Mouse (Mus musculus) forebrain, embryonic 11.5 days (tissue): ENCODE data around the gene Pdgfc. TPM values are rescaled to one million over a fixed set of nuclear protein-coding genes. Genes with fewer than 3 reads are reported as not detected.

Experiments used
- ATAC-seq: fragments of 200-750 bp; cut with Nextera tagmentation; replicated peaks from 2 replicates; pipeline ENCODE4 v1.8.0; 2017; ENCODE audit warnings: moderate TSS enrichment; ENCODE audit not compliant: low FRiP score
- DNase-seq: peaks from one replicate; pipeline ENCODE4 v3.0.0-alpha.2; 2017; ENCODE audit warnings: low spot score
- H3K27ac ChIP-seq: fragments of 300-500 bp; sonication (generic); 2 replicates; pipeline ENCODE4 v1.5.1; 2014; ENCODE audit warnings: low read depth, low read length
- H3K27me3 ChIP-seq: fragments of 300-500 bp; sonication (generic); 2 replicates; pipeline ENCODE4 v1.6.1; 2014; ENCODE audit warnings: mild to moderate bottlenecking, low read length, mixed read lengths; ENCODE audit not compliant: control insufficient read depth, insufficient read depth
- H3K36me3 ChIP-seq: fragments of 300-500 bp; sonication (generic); 2 replicates; pipeline ENCODE4 v1.6.1; 2014; ENCODE audit warnings: mild to moderate bottlenecking, low read length, moderate library complexity, mixed read lengths; ENCODE audit not compliant: control insufficient read depth, insufficient read depth
- H3K4me1 ChIP-seq: fragments of 300-500 bp; sonication (generic); replicated peaks from 2 replicates; pipeline ENCODE4 v1.6.1; 2014; ENCODE audit warnings: low read length, mixed read lengths; ENCODE audit not compliant: control insufficient read depth, insufficient read depth
- H3K4me2 ChIP-seq: fragments of 300-500 bp; sonication (generic); 2 replicates; pipeline ENCODE4 v1.6.1; 2014; ENCODE audit warnings: low read depth, mild to moderate bottlenecking, low read length, moderate library complexity, mixed read lengths; ENCODE audit not compliant: severe bottlenecking
- H3K4me3 ChIP-seq: fragments of 300-500 bp; sonication (generic); 2 replicates; pipeline ENCODE4 v1.5.1; 2014; ENCODE audit warnings: low read depth, low read length
- H3K9ac ChIP-seq: fragments of 300-500 bp; sonication (generic); 2 replicates; pipeline ENCODE4 v1.6.1; 2014; ENCODE audit warnings: low read length
- H3K9me3 ChIP-seq: fragments of 300-500 bp; sonication (generic); 2 replicates; pipeline ENCODE4 v1.6.1; 2016; ENCODE audit warnings: low read length, mixed read lengths; ENCODE audit not compliant: control insufficient read depth
- WGBS: fragments of 180-500 bp; shearing (Covaris S2); extraction: QIAGEN DNeasy Blood & Tissue Kit; methylation state at CpG from one replicate; pipeline ENCODE4 v1.1.7; 2014; 5-methylcytosine and 5-hydroxymethylcytosine counted together
- polyA plus RNA-seq: library from polyadenylated mRNA; unstranded; fragments of >200 nt; fragmentation: Nextera tagmentation; extraction: Ambion mirVana; gene quantifications from 2 replicates; pipeline ENCODE4 v1.2.1, GENCODE M21; 2014

Pdgfc gene
- polyA plus RNA-seq, 1 experiment from 2014 or later: 12.6 TPM

DNA sequence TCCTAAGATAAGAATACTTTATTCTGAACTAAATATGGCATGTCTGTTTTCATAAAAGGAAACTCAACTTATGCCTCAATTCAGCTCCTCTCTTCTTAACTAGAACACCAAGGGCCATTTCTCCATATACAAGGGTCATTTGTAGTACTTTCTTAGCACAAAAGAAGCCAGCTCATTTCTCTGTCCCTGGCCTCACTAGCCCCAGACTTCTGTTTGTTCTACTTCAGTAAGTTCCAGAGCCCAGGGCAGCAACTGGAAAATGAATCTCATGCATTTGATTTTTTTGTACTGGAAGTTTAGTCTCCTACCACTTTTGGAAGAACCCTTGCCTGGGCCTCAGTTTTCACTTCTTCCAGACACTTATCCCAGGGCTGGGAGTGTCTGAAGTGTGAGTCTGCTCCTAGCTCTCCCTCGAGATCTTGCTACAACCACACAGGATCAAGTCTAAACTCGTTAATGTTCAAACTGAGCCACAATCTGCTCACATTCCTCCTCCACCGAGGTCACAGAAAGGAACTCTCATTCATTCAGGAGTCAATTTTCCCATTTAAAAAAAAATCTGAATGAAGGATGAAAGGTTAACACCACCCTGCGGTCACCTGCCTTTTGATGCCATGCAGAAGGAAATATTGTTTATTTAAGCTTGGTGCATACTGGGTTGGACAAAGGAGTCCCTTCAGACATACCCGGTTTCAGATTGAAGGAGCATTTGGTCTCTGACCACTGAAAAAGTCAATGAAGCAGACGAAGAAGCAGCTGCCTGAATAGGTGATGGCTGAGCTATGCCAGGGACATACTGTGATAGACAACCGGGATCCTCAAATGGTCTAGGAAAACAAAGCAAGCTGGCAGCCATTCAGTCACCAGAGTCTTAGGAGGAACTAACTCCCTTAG lies 206.7 kb downstream of the Pdgfc start:
- WGBS: 20% methylated on average over 7 of the region's 7 CpGs
- ATAC-seq (no peak), DNase-seq (no peak)
- Histone ChIP-seq H3K4me2 (no peak overlapping the region), H3K9ac (no peak overlapping the region), H3K4me1 (no peaks in the 10 kb centered on the region), H3K4me3 (no peak overlapping the region), H3K9me3 (no peaks in the 10 kb centered on the region), H3K36me3 (no peaks in the 10 kb centered on the region), H3K27me3 (no peaks in the 10 kb centered on the region), H3K27ac (no peak overlapping the region)

DNA sequence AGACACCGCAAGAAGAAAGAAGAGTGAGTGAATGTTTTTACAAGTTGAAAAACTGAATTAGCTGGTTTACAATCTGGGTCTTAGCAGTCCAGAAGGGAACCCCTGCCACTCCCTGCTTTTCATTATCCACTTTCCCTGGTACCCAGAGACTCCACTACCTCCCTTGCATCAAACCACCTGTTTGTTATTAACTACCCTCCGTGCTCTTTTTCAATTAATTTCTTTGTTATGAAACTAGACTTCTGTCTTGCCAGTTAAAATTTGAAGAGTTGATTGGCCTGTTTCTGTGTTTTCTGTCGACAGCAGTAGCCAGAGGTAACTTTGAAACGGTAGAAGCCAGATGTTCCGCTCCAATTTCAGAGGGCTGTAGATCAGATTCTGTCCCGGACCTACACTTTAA lies 207.4 kb downstream of the Pdgfc start:
- no peak for DNase-seq
- Histone ChIP-seq H3K36me3 (no peaks in the 10 kb centered on the region), H3K27ac (no peak overlapping the region), H3K4me3 (no peak overlapping the region), H3K4me1 (no peaks in the 10 kb centered on the region), H3K4me2 (no peak overlapping the region), H3K27me3 (no peaks in the 10 kb centered on the region), H3K9ac (no peak overlapping the region), H3K9me3 (no peaks in the 10 kb centered on the region)
- ATAC-seq: no peak
- 67% methylated on average over 6 of the region's 6 CpGs for WGBS

DNA sequence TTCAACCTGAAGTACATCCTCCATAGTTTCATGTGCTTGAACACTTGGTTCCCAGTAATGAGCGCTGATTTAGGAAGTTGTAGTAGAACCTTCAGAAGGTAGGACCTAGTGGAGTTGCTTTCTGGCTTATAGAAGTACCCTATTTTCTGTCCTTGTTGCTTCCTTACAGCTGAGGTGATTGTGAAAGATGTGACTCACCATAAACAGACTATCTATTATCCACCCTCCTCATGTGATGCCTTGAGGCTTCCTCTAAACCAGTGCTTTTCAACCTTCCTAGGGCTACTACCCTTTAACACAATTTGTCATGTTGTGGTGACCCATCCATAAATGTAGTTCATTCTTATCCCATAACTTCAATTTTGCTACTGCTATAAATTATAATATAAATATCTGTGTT lies 226.6 kb downstream of the Pdgfc start:
- Histone ChIP-seq H3K4me1 (no peaks in the 10 kb centered on the region), H3K9ac (no peak overlapping the region), H3K27ac (no peak overlapping the region), H3K27me3 (no peaks in the 10 kb centered on the region), H3K4me3 (no peak overlapping the region), H3K9me3 (no peaks in the 10 kb centered on the region), H3K4me2 (no peak overlapping the region), H3K36me3 (no peaks in the 10 kb centered on the region)
- no peak for DNase-seq
- ATAC-seq: no peak
- WGBS: 95% methylated on average over 1 of the region's 1 CpGs

Other genes with a start within 250 kb of the Pdgfc start
- gene Gria2, start 233.6 kb upstream of the Pdgfc start, polyA plus RNA-seq: 14.6 and 14.7 TPM in 2 replicates
- 10.9 and 11.0 TPM in 2 replicates for gene Glrb, start 122.8 kb upstream of the Pdgfc start, polyA plus RNA-seq